Mouse (Mus musculus) ES-CJ7 (cell line): ENCODE data around the gene Akirin2.

Source experiments
- DNase-seq: peaks from one replicate; pipeline ENCODE4 v3.0.0; 2011; ENCODE audit warnings: low read depth, low spot score

Akirin2 gene

DNA sequence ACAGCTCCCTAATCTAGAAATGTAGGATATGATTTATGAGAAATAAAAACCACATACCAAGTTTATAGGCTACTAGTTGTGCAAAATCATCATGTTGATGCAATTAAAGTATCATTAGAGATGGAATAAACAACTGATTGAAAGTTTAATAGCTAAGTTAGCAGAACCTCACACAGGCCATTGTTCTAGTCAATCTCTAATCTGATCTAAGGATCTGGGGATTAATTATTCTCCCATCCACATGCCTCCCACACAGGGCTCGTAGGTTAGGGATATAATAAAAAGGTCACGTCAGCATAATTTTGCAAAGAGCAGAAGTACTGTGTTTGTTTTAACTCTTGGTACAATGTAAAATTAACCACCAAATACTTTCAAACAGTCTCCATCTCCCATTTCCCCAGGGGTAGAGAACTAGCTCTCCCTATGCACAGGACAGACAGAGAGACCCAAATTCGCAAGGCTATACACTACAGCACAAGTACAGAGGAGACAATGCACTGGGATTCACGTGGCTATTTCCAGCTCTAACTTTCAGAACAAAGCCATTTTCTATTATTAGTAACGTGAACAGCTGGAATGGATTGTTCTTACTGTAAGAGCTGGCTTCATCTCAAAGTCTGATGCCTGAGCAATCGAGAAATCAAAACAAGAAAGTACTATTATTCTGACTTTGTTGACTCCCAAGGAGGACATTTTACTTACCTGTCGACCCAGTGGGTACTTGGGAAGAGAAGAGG is 34.3 kb downstream of the Akirin2 start:
- no peak for DNase-seq

GRCm38 (mm10) chr4:34603123-34603522 is 52.4 kb downstream of the Akirin2 start:
- no peak for DNase-seq

DNA sequence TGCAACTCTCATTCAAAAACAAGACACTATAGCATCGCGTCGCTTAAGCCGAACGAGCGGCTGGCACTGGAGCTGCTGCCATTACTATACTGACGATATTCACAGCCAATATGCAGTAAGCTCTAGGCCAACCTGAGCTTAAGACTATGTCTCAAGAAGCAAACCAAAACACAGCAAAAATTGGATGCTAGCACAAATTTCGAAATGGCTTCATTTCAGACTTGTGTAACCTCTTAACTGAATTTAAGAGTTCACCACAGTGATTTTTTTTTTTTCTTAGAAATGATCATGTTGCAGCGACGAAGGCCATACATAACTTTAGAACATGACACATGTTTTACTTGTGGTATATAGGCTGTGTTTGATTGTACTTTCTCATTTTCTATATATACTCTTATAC is 55.9 kb downstream of the Akirin2 start:
- DNase-seq = no peak

DNA sequence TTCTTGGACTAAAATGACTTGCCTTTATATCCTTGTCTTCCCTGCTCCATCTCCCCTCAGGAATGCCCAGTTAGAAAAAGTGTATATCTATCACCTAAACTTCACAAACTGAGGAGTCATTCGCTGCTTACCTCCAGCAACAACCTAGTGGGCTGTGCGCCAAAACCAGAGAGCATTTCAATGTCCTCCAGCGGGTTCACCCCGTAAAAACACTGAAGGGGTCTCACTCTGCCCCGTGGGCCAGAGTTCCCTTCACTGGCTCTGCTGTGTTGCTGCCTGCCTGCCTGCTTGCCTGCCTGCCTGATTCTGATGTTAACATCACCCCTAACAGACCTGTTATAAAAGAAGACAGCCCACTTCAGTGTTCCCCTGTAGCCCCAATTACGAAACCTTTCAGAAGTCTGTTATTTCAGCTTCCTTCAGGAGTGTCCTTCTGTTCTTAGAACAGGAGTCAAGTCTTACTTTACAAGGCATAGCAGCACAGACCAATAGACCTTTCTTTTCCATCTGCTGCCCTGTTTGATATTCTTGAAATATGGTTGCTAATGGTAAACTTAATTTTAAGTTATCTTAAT is 62.9 kb downstream of the Akirin2 start:
- DNase-seq = no peak

DNA sequence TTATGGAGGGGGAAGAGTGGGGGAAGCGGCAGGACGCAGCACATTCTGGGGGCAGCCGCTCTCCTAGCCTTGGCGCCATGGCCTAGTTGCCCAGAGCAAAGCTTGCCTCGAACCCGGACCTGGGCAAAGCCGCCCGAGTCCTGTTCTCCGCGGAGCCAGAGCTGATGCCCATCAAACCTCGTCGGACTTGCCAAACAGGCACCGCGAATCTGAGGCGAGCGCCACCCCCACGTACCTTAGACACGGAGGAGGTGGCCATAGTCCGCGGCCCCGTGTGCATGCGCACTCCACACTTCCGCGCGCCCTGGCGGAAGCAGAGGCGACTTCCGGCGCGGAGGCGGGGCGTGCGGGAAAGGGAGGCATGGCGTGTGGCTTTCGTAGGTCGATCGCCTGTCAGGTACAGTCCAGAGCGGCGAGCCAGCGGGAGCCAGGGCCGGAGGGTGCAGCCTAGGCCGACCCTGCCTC is 63.9 kb downstream of the Akirin2 start, which contains the start of the genes Orc3 and Rars2:
Orc3 (minus strand) TSS at position 315 of the 465 bp plus-strand sequence.
Rars2 (plus strand) TSS at position 328 of the 465 bp plus-strand sequence.
- DNase-seq = peak; percentile 91

GRCm38 (mm10) chr4:34615303-34615702 is 64.6 kb downstream of the Akirin2 start:
- peak; percentile 12 for DNase-seq

DNA sequence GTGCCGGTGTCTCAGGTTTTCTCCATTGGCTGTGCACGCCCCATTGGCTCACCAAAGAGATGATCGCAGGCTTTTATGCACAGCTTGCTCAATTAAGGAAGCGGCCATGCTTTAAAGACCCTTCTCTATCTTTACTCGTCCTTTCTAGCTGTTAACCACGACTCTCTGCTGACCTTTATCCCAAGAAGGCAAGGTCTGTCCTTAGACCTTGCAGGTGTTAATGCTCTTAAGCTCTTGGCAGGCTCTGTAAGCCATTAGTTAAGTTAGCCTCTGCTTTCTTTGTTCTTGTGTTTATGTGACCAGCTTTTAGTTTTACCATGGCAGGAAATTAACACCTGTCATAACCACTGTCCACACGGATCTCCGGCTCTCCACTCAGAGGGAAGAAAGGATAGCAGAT is 65.4 kb downstream of the Akirin2 start:
- no peak for DNase-seq
